Mouse (Mus musculus): ENCODE results near the gene Gm49322. TPM values are rescaled to one million over a fixed set of nuclear protein-coding genes. Genes with fewer than 3 reads are reported as not detected.

Gene Gm49322
- polyA plus RNA-seq, 1 experiment from 2014 or later, result 1.5 TPM

DNA sequence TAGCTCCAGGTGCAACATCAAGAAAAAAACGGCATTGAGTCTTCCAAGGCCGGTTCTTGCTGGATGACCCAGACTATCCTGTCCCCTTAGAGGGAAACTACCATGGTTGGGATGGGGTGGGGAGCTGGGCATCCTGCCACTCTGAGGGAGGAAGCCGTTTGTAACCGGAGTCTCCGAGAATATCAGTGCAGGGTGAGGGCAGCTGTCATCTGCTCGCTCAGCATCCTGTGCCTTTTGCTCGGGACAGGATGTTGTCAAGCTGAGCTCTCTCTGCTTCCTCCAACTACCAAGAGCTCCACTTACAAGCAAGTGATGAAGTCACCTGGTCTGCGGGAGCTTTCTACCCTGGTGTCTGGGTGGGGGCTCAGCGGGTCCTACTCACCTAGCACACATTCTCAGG is 12.4 kb downstream of the Gm49322 start:
- WGBS (ENCODE audit: insufficient replicate concordance), result 36% methylated on average over 9 of the region's 9 CpGs
- Histone ChIP-seq H3K9me3 (replicated peaks) (no peaks in the 10 kb centered on the region), H3K27ac (replicated peaks) (no peak overlapping the region), H3K4me1 (replicated peaks) (peaks cover 41% of the 10 kb centered on the region), H3K9ac (no peak overlapping the region), H3K27me3 (no peaks in the 10 kb centered on the region), H3K4me2 (no peak overlapping the region), H3K36me3 (replicated peaks) (peaks cover 28% of the 10 kb centered on the region), H3K4me3 (replicated peaks) (no peak overlapping the region)
- no peak for ATAC-seq (ENCODE audit: insufficient read depth)

DNA sequence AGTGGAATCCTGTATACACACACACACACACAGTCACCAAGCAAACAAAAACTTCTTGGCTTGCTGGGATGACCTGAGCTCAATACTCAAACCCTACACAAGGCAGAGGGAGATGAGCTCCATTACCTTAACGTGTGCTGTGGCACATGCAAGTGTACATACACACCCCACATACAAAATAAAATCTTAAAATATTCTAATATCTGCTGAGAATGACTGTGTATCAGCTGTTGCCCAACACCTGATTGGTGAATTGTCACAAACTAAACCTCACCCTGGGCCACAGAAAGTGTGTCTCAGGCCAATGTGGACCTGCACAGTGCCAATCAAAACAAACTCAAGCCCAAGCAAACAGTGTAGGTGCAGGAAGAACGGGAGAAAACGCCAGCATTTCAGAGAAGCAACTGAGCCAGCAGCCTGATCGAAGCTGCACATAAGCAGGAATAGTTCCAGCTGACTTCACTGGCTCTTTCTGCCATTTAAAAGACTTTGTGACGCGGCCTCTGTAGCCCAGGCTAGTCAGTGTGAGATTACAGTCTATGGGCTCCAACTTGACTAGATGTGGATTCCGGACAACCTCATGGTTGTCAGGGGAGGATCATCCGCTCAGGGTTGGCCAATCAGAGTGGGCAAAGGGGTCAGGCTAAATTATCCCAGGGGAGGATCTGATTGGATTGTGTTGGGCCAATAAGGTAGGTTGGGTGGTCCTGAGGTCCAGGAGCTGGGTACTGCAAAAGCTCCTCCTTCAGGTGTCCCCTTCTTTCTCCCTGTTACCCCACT is 13.8 kb downstream of the Gm49322 start:
- Histone ChIP-seq H3K4me1 (replicated peaks) (peaks cover 56% of the 10 kb centered on the region), H3K4me2 (no peak overlapping the region), H3K27me3 (no peaks in the 10 kb centered on the region), H3K9me3 (replicated peaks) (no peaks in the 10 kb centered on the region), H3K9ac (no peak overlapping the region), H3K27ac (replicated peaks) (peak overlapping the region; percentile 99; the same call in 1 of the 2 replicates), H3K36me3 (replicated peaks) (peaks cover 13% of the 10 kb centered on the region), H3K4me3 (replicated peaks) (no peak overlapping the region)
- WGBS (ENCODE audit: insufficient replicate concordance), result 62% methylated on average over 8 of the region's 8 CpGs
- no peak for ATAC-seq (ENCODE audit: insufficient read depth)

DNA sequence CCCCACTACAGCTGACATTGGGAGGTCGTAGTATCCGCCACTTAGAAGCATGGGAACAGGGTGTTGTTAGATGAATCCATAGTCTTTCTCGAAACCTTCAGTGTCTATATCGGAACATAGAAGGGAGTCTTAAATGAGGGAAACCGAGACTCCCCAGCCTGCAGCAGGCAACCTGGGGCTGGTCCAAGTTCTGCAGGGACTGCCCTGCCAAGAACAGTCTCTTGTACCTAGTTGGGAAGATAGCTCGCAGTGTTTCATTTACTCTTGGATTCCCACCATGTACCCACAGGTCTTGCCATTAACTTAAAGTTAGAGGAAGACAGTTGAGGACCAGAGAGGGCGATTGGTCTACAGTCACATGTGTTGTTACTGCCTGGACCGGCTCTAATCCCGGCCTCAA is 14.5 kb downstream of the Gm49322 start:
- Histone ChIP-seq H3K27me3 (no peaks in the 10 kb centered on the region), H3K9ac (no peak overlapping the region), H3K4me1 (replicated peaks) (peaks cover 63% of the 10 kb centered on the region), H3K4me2 (no peak overlapping the region), H3K4me3 (replicated peaks) (no peak overlapping the region), H3K27ac (replicated peaks) (peak overlapping the region; percentile 99), H3K36me3 (replicated peaks) (peaks cover 6% of the 10 kb centered on the region; the same call in 1 of the 2 replicates), H3K9me3 (replicated peaks) (no peaks in the 10 kb centered on the region)
- no peak for ATAC-seq (ENCODE audit: insufficient read depth)
- WGBS (ENCODE audit: insufficient replicate concordance), result 80% methylated on average over 9 of the region's 9 CpGs

DNA sequence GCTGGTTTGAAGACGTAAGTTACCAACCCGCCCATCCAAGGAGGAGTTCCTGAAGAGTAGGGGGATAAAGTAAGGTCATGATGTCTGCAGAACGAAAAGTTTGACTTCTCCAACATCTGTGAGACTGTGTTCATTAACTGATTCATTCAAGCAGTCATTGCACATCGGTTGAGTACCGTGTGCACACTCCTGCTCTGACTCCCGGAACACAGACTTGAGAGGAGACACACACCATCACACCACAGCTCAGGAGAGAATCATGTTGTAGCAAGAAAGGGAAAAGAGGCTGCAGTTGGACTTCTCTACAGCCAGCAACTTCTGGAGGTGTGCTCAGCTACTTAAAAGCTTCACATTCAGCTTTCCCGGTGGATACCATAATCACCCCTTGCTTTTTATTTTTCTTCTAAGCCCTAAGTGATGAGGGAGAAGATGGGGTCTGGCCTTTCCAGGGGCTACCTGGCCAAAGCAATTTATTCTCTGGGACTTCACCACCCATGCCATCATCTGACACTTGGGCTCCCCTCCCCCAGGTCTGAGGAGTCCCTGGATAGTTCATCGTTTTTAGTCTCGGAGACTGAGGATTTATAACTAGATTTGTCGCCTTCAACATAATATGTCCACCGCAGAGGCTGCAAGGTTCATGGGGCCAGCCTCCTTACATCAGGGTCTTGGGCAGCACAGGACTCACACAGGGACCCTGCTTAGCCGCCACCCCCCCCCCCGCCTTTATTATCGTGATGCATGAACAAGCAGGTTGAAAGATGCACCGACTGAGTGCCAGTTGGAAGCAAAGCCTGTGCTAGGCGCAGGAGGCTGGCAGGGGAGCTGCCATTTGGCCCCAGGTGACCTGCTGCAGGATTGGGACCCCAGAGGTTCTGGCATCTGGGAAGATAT is 15.2 kb downstream of the Gm49322 start:
- peak overlapping the region; percentile 99 for H3K27ac ChIP-seq (replicated peaks)
- WGBS (ENCODE audit: insufficient replicate concordance), result 59% methylated on average over 16 of the region's 16 CpGs
- H3K36me3 ChIP-seq (replicated peaks), result no peaks in the 10 kb centered on the region
- no peak for ATAC-seq (ENCODE audit: insufficient read depth)
- H3K4me2 ChIP-seq, result peak overlapping the region; percentile 97
- H3K27me3 ChIP-seq, result no peaks in the 10 kb centered on the region
- peak overlapping the region; percentile 89 for H3K4me3 ChIP-seq (replicated peaks)
- peaks cover 67% of the 10 kb centered on the region for H3K4me1 ChIP-seq (replicated peaks)
- H3K9ac ChIP-seq, result peak overlapping the region; percentile 41
- no peaks in the 10 kb centered on the region for H3K9me3 ChIP-seq (replicated peaks)

DNA sequence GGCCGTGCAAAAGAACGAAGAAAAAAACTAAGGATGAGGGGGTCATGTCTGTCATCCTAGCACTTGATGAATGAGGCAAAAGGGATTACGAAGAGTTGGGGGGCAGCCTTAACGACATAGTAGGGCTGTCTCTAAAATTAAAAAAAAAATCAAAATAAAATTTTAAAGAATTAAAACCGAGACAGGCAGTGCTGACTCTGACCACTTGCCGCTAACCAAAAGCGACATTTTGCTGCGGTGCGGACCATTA is 15.8 kb downstream of the Gm49322 start:
- H3K9me3 ChIP-seq (replicated peaks), result no peaks in the 10 kb centered on the region
- H3K4me2 ChIP-seq, result peak overlapping the region; percentile 97
- no peaks in the 10 kb centered on the region for H3K36me3 ChIP-seq (replicated peaks)
- H3K27me3 ChIP-seq, result no peaks in the 10 kb centered on the region
- peak overlapping the region; percentile 41 for H3K9ac ChIP-seq
- 1% methylated on average over 9 of the region's 9 CpGs for WGBS (ENCODE audit: insufficient replicate concordance)
- H3K27ac ChIP-seq (replicated peaks), result peak overlapping the region; percentile 99
- H3K4me3 ChIP-seq (replicated peaks), result peak overlapping the region; percentile 89
- peaks cover 73% of the 10 kb centered on the region for H3K4me1 ChIP-seq (replicated peaks)
- no peak for ATAC-seq (ENCODE audit: insufficient read depth)

DNA sequence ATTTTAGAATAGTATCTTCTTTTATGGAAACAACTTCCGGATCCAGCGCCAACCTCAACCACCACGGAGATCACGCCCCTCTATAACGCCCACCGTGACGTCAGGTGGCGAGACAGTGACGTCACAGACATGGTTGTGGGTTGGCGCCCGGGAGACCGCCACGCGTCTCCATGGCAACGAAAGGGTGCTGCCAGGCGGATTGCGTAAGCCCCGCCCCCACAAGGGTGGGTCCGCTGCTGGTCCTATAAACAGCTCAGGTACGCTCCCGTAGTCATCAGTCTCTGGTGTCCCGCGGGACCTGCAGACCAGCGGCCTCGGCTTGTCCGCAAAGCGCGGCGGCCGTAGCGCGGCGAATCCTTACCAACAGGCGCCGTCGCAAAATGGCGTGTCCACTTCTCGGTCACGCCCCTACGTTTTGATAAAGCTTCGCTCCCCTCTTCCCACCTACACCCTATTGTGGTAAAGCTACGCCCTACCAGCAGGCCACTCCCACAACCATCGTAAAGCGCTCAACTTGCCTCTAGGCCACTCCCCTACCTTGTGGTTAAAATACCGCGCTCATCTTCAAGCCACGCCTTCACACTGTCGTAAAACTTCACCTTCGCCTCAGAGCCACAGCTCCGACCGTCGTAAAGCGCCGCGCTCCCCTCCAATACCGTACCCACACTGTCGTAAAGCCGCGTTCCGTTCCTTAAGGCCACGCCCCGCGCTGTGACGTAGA is 16.3 kb downstream of the Gm49322 start:
- Histone ChIP-seq H3K4me3 (replicated peaks) (peak overlapping the region; percentile 89), H3K27me3 (no peaks in the 10 kb centered on the region), H3K9me3 (replicated peaks) (no peaks in the 10 kb centered on the region), H3K9ac (peak overlapping the region; percentile 41), H3K36me3 (replicated peaks) (no peaks in the 10 kb centered on the region), H3K4me2 (peak overlapping the region; percentile 97), H3K4me1 (replicated peaks) (peaks cover 71% of the 10 kb centered on the region), H3K27ac (replicated peaks) (peak overlapping the region; percentile 99)
- ATAC-seq (ENCODE audit: insufficient read depth), result peak; percentile 90
- WGBS (ENCODE audit: insufficient replicate concordance), result under 1% methylated on average over 64 of the region's 64 CpGs

DNA sequence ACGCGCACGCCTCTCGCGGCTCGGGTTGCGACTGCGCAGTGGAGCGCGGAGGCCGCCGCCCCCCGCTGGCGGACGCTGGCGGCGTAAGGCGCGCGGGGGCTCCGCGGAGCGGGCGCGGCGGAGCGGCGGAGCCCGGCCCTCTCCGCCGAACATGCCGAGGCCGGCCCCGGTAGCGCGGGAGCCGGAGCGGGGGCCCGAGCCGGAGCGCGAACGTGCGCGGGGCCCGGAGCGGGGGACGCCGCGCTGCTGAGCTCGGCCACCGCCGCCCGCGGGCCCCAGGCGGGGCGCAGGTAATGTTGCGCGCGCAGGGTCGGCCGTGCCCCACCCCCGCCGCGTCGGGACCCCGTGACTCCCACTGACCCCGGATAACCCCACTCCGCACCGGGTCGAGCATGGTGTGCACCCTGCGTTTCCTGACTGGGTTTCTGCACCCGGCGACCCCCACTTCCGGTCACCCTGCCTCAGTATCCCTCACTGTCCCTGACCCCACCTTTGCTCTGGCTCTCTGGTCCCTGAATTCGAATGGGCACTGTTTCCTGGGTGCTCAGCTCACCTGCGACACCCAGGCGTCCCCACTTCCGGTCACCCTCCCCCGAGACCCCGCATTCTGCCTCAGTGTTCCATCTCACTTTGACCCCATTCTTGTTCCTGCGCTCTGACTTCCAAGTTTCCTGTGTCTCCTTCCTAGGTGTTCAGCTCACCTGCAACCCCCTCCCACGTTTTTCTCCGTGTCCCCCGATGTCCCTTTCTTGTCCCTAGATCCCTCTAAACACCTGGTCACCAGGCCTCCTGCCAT is 17.0 kb downstream of the Gm49322 start, which contains the start of gene Csnk1g2:
Gene Csnk1g2 (plus strand): TSS at position 178 of the 796 bp plus-strand sequence.
- Histone ChIP-seq H3K27ac (replicated peaks) (peak within 1 kb of the TSS; percentile 99), H3K36me3 (replicated peaks) (no peaks in the 10 kb centered on the region), H3K4me3 (replicated peaks) (peak within 1 kb of the TSS; percentile 89), H3K9ac (peak within 1 kb of the TSS; percentile 88), H3K4me2 (peak within 1 kb of the TSS; percentile 97), H3K4me1 (replicated peaks) (peaks cover 73% of the 10 kb centered on the region), H3K9me3 (replicated peaks) (no peaks in the 10 kb centered on the region), H3K27me3 (no peaks in the 10 kb centered on the region)
- ATAC-seq (ENCODE audit: insufficient read depth), result peak; percentile 3
- under 1% methylated on average over 85 of the region's 85 CpGs for WGBS (ENCODE audit: insufficient replicate concordance)

DNA sequence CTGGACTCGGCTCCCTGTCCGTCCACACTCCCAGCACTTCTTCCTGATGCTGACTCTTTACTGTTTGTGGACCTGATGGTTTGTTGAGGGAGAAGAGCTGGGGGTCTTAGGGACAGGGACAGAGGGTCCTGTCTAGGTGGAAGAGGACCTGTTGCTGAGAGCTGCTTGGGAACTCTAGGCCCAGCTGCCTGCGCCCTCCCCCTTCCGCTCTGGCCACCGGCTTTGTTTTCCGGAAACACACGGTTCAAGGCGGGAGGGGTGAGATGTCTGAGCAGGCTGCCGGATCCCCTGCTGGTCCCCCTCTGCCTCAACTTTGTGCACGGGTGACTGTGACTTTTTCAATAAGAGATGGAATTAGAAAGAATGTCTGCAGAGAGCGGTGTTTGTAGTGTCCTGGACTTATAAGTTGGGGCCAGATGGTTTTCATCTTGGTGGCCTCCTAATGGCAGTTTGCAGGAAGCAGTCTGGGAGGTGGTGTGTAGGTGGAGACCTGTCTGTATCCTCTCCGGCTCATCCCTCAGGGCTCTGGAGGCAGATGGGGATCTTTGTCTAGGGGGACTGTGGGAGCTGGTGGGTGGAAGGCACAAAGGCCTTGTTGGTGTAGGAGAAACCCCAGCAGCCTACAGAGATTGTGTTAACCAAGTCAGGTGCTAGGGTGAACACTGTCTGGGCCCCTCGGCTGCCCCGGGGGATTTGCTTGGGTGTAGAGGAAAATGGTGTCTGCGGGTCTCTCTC is 17.8 kb downstream of the Gm49322 start:
- Histone ChIP-seq H3K27ac (replicated peaks) (peak overlapping the region; percentile 99), H3K9me3 (replicated peaks) (no peaks in the 10 kb centered on the region), H3K27me3 (no peaks in the 10 kb centered on the region), H3K36me3 (replicated peaks) (no peaks in the 10 kb centered on the region), H3K9ac (peak overlapping the region; percentile 88), H3K4me3 (replicated peaks) (peak overlapping the region; percentile 89), H3K4me2 (peak overlapping the region; percentile 97), H3K4me1 (replicated peaks) (peaks cover 80% of the 10 kb centered on the region)
- 13% methylated on average over 15 of the region's 15 CpGs for WGBS (ENCODE audit: insufficient replicate concordance)
- ATAC-seq (ENCODE audit: insufficient read depth), result no peak

DNA sequence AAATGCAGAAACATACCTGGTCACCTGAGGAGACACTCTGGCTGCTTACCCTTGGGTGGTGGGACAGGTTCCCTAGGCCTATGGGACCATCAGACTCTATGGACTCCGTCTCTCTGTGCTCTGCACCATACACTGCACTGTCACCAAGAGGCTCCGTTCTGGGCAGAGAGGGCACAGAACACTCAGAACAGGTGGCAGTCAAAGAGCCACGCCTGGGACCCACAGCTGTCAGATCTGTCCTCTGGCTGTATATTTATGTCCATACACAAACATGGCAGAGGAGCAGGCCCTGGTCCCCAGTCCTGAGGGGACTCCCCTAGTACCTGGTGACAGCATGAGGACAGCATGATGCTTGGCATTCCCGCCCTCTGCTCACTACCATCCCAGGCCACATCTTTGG is 19.9 kb downstream of the Gm49322 start:
- WGBS (ENCODE audit: insufficient replicate concordance), result 73% methylated on average over 4 of the region's 4 CpGs
- no peak for ATAC-seq (ENCODE audit: insufficient read depth)
- no peaks in the 10 kb centered on the region for H3K9me3 ChIP-seq (replicated peaks)
- 0 out of 2 replicates have a peak overlapping the region, but pooled peaks have one; percentile 34 for H3K27ac ChIP-seq (replicated peaks)
- no peaks in the 10 kb centered on the region for H3K27me3 ChIP-seq
- H3K4me2 ChIP-seq, result no peak overlapping the region
- H3K9ac ChIP-seq, result no peak overlapping the region
- no peak overlapping the region for H3K4me3 ChIP-seq (replicated peaks)
- no peaks in the 10 kb centered on the region; the same call in 1 of the 2 replicates for H3K36me3 ChIP-seq (replicated peaks)
- peaks cover 72% of the 10 kb centered on the region for H3K4me1 ChIP-seq (replicated peaks)

DNA sequence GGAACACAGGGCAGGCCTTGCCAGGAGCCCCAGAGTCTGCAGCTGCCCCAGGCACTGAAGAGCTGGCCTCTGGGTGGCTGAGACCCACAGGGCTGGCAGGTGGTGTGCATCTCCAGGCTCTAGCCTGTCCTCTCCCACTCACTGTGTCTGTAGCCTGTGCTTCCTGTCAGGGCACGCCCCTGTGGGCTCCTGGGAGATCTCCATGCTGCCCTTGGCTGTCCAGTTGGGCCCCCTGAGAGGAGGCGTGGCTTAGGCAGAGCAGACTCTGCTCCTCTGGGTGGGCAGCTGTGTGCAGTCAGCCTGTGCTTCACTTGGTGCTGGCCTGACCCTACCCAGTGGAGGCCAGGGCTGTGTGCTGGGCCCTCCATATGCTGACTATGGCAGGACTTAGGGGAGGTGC is 21.9 kb downstream of the Gm49322 start:
- Histone ChIP-seq H3K4me3 (replicated peaks) (no peak overlapping the region), H3K27me3 (no peaks in the 10 kb centered on the region), H3K4me2 (no peak overlapping the region), H3K9ac (no peak overlapping the region), H3K4me1 (replicated peaks) (peaks cover 73% of the 10 kb centered on the region), H3K27ac (replicated peaks) (0 out of 2 replicates have a peak overlapping the region, but pooled peaks have one; percentile 4), H3K9me3 (replicated peaks) (no peaks in the 10 kb centered on the region), H3K36me3 (replicated peaks) (no peaks in the 10 kb centered on the region; the same call in 1 of the 2 replicates)
- 37% methylated on average over 2 of the region's 2 CpGs for WGBS (ENCODE audit: insufficient replicate concordance)
- no peak for ATAC-seq (ENCODE audit: insufficient read depth)
